Mouse (Mus musculus) E14TG2a.4 (cell line): ENCODE results near the gene Helz.
"Not testable (repeated sequence)": the region's sequence is repeated elsewhere in the genome, so short reads cannot be mapped to it uniquely, and the experiment has no call there.

Experiments
- CTCF ChIP-seq: conservative IDR thresholded peaks from 2 replicates; pipeline ENCODE4 v1.5.1; 2014; ENCODE audit warnings: low read length
- NANOG ChIP-seq: IDR thresholded peaks from 2 replicates; pipeline ENCODE4 v1.6.1; 2014; ENCODE audit warnings: borderline replicate concordance, low read length, mixed read lengths
- POU5F1 ChIP-seq: IDR thresholded peaks from 2 replicates; pipeline ENCODE4 v1.6.1; 2014; ENCODE audit warnings: low read length, borderline replicate concordance

GRCm38 (mm10) chr11:107586129-107586528 lies 38.4 kb downstream of the Helz start:
- not testable (repeated sequence) for TF ChIP-seq CTCF, POU5F1, NANOG
